Mouse (Mus musculus) brain, adult 2 months (tissue): ENCODE data around the gene Tmem168.
A peak's percentile ranks its signal among the peaks of the same experiment; 100 is the strongest.

Source experiments
- DNase-seq: peaks from one replicate; pipeline ENCODE4 v3.0.0; 2011; ENCODE audit warnings: low read depth, low spot score

Tmem168 gene

GRCm38 (mm10) chr6:13586154-13586553 is 21.7 kb downstream of the Tmem168 start:
- DNase-seq, result no peak

DNA sequence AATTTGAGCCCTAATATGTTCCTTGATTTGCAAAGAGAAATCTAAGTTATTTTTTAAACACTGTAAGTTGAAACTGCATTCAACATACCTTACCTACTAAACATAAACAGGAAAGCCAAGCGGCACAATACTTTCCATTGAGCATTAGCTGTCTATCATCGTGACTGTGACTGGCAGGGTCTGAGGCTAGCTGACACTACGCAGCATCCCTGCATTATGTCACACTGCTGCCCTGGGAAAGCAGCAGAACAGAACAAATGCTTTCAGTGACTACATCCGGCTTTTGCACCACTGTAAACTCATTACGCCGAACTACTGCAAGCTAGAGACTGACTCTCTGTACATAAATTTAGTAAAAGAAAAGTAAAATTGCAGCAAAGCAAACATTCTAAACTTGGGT is 23.1 kb downstream of the Tmem168 start:
- no peak for DNase-seq

GRCm38 (mm10) chr6:13582075-13582474 is 25.8 kb downstream of the Tmem168 start:
- no peak for DNase-seq

DNA sequence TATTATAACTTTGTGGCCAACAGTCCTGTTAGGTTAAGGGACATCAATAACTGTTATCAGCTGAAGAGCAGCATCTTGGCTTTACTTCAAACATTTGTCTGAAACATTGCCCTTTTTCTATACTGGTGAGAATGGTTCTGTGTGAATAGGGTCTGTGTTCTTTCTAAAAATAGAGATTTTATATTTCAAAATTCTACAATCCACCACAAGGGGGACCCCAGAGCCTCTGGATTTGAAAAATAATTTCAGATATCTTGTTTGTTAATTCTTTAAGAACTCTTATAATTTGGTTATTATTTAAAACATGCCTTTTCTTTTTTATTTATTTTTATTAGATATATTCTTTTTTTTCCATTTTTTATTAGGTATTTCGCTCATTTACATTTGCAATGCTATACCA is 42.2 kb downstream of the Tmem168 start:
- no peak for DNase-seq

DNA sequence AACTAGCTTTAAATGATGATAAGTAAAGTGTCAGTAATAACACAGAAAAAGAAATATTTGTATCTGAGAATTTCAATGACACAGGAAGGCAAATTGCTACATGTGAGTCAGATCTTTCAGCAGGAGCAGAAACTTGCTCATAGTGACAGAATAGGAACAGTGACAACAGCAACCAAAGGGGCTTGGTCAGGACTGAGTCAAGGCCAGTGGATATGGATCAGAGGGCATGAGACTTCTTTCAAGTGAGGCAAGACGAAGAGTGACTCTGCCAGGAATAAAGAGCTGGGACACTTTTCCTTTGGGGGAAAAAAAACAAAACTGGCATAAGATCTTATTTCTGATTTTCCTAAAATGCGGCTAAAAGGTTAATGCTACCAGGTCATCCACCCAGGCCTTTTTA is 52.6 kb downstream of the Tmem168 start:
- no peak for DNase-seq

GRCm38 (mm10) chr6:13541761-13542160 is 66.1 kb downstream of the Tmem168 start:
- peak; percentile 61 for DNase-seq

- DNase-seq, result peak; percentile 39
Measured at GRCm38 (mm10) chr6:13537275-13537964, 70.5 kb downstream of the Tmem168 start.
